ENCODE assay signal across 15 mouse cellular contexts in the genomic region with DNA sequence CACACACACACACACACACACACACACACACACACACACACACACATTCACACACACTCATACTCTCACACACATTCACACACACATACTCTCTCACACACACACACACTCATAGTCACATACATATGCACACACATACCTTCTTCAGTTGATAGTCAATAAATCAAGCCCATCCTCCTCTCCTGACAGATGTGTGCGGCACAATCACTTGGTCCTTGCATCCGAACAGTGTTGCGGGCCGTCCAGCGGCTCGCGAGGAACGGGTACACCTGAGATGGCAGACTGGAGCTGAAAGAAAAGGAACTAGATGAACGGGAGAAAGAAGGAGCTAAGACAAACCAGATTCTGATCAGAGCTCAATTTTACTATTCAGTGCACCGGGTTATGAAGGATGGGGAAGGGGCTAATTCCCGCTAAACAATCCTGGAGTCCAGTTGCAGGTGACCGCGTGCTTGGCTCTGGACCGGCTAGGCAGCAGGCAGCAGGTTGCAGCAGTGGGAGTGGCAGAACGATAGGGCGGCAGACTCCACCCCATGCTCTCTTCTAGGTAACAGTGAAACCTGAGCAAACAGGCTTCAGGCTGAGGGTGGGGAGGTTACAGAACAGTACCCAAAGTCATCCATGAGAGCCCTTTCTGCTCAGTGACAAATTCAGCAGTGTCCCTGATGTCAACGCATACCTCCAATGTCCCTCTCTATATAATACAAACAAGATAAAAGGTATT.
DNase-seq lines count a peak whose midpoint lies in the region; ATAC-seq lines count a peak whose summit lies in the region.
"Had no signal": no experiment of that assay in that cellular context is flagged by ENCODE, and none has a peak within 500 bp of the region (broad histone marks: within the 10 kb centered on the region; RNA-seq: fewer than 3 reads in every experiment).

No protein-coding gene starts in this region.

- H3K9ac ChIP-seq in intestine, embryonic 14.5 days (ENCODE audit: low read length), result no peak overlapping the region
- H3K9ac ChIP-seq in intestine, embryonic 16.5 days (ENCODE audit: low read depth, low read length), result 0 out of 2 replicates have a peak overlapping the region, but pooled peaks have one; percentile 30
- H3K9ac ChIP-seq: liver, embryonic 13.5 days; midbrain, embryonic 12.5 days had no signal

- H3K36me3 ChIP-seq in intestine, embryonic 14.5 days (ENCODE audit: control insufficient read depth, insufficient read depth, low read length), result no peaks in the 10 kb centered on the region
- H3K36me3 ChIP-seq in intestine, embryonic 16.5 days (ENCODE audit: control insufficient read depth, insufficient read depth, low read length), result no peaks in the 10 kb centered on the region
- H3K36me3 ChIP-seq in heart, embryonic 10.5 days, result no peaks in the 10 kb centered on the region
- H3K36me3 ChIP-seq: liver, embryonic 13.5 days; midbrain, embryonic 12.5 days had no signal

- no peak overlapping the region for H3K4me2 ChIP-seq in intestine, embryonic 14.5 days (ENCODE audit: low read length)
- H3K4me2 ChIP-seq in intestine, embryonic 16.5 days (ENCODE audit: low read depth, low read length), result peak overlapping the region; percentile 28
- H3K4me2 ChIP-seq: liver, embryonic 13.5 days; midbrain, embryonic 12.5 days had no signal

- intact Hi-C loops in left cerebral cortex, postnatal 4 days (cut with DNase I), result no loop called here

- DNase-seq in intestine, embryonic 14.5 days (ENCODE audit: low spot score), result no peak
- peak; percentile 30 for DNase-seq in kidney, postnatal 10 days
- peak; percentile 33 for DNase-seq in lung, postnatal 25 days (ENCODE audit: low spot score)
- DNase-seq in heart, embryonic 10.5 days (ENCODE audit: low spot score), result no peak
- no peak for DNase-seq in left cerebral cortex, postnatal 4 days
- no peak for DNase-seq in layer of hippocampus, adult 9-11 months
- DNase-seq: cerebellum, adult 2 months; heart, adult 18-20 months; liver, embryonic 13.5 days; thymus, adult 18-20 months had no signal

- H3K4me1 ChIP-seq in intestine, embryonic 14.5 days (replicated peaks; ENCODE audit: control insufficient read depth, insufficient read depth, low read length), result no peaks in the 10 kb centered on the region
- no peaks in the 10 kb centered on the region for H3K4me1 ChIP-seq in intestine, embryonic 16.5 days (ENCODE audit: control insufficient read depth, insufficient read depth, low read length)
- H3K4me1 ChIP-seq in heart, embryonic 10.5 days, result no peaks in the 10 kb centered on the region
- H3K4me1 ChIP-seq: liver, embryonic 13.5 days; midbrain, embryonic 12.5 days had no signal

- no peaks in the 10 kb centered on the region for H3K9me3 ChIP-seq in intestine, embryonic 14.5 days (ENCODE audit: control insufficient read depth, low read length)
- H3K9me3 ChIP-seq in intestine, embryonic 16.5 days (ENCODE audit: control insufficient read depth, low read length), result no peaks in the 10 kb centered on the region
- no peaks in the 10 kb centered on the region for H3K9me3 ChIP-seq in heart, embryonic 10.5 days
- H3K9me3 ChIP-seq: liver, embryonic 13.5 days; midbrain, embryonic 12.5 days had no signal

- ATAC-seq in intestine, embryonic 14.5 days (replicated peaks; ENCODE audit: low FRiP score, low TSS enrichment, low read depth), result 0 out of 2 replicates have a peak, but pooled peaks have one; percentile 40
- ATAC-seq in intestine, embryonic 16.5 days, result peak; percentile 88
- ATAC-seq: hindbrain, postnatal 0 days had no signal

- no peak overlapping the region for H3K27ac ChIP-seq in intestine, embryonic 14.5 days (ENCODE audit: low read depth)
- H3K27ac ChIP-seq in intestine, embryonic 16.5 days (ENCODE audit: low read length), result no peak overlapping the region
- no peak overlapping the region for H3K27ac ChIP-seq in heart, embryonic 10.5 days
- H3K27ac ChIP-seq: hindbrain, postnatal 0 days; left cerebral cortex, adult 2 months; liver, embryonic 13.5 days; midbrain, embryonic 12.5 days had no signal

- 63% methylated on average over 17 of the region's 17 CpGs for WGBS in intestine, embryonic 14.5 days
- WGBS in intestine, embryonic 16.5 days, result 56% methylated on average over 17 of the region's 17 CpGs
- WGBS in heart, embryonic 10.5 days, result 77% methylated on average over 17 of the region's 17 CpGs

- no peaks in the 10 kb centered on the region for H3K27me3 ChIP-seq in intestine, embryonic 14.5 days (replicated peaks; ENCODE audit: control insufficient read depth, insufficient read depth, low read length)
- H3K27me3 ChIP-seq in intestine, embryonic 16.5 days (replicated peaks; ENCODE audit: control insufficient read depth, insufficient read depth, low read length), result no peaks in the 10 kb centered on the region
- no peaks in the 10 kb centered on the region for H3K27me3 ChIP-seq in heart, embryonic 10.5 days (ENCODE audit: insufficient read depth, poor library complexity, severe bottlenecking)
- H3K27me3 ChIP-seq: CH12.LX; liver, embryonic 13.5 days; midbrain, embryonic 12.5 days had no signal

- no peak overlapping the region for H3K4me3 ChIP-seq in intestine, embryonic 14.5 days (ENCODE audit: low read depth, low read length)
- H3K4me3 ChIP-seq in intestine, embryonic 16.5 days (ENCODE audit: low read length), result no peak overlapping the region
- H3K4me3 ChIP-seq in heart, embryonic 10.5 days, result no peak overlapping the region
- H3K4me3 ChIP-seq: left cerebral cortex, adult 2 months; liver, embryonic 13.5 days; midbrain, embryonic 12.5 days had no signal

Comparison
In these comparisons a context has a peak if more than half of its experiments do, and no peak if none do; other contexts are left out.
1. DNase-seq: peak in kidney, postnatal 10 days (single experiment) and lung, postnatal 25 days (single experiment); none in intestine, embryonic 14.5 days (single experiment), heart, embryonic 10.5 days (single experiment), left cerebral cortex, postnatal 4 days (single experiment) and layer of hippocampus, adult 9-11 months (single experiment).